In genomic region chr19:53450624-53451387, GRCm38 (mm10) we compare ENCODE assay signal across 12 mouse cellular contexts.
DNase-seq lines count a peak whose midpoint lies in the region; ATAC-seq lines count a peak whose summit lies in the region.
"Had no signal": no experiment of that assay in that cellular context is flagged by ENCODE, and none has a peak within 500 bp of the region (broad histone marks: within the 10 kb centered on the region; RNA-seq: fewer than 3 reads in every experiment).

No protein-coding gene starts in this region.

- H3K4me3 ChIP-seq in hindbrain, embryonic 10.5 days: no peak overlapping the region
- no peak overlapping the region for H3K4me3 ChIP-seq in hindbrain, embryonic 11.5 days (ENCODE audit: low read depth, low read length)
- no peak overlapping the region for H3K4me3 ChIP-seq in limb, embryonic 10.5 days
- H3K4me3 ChIP-seq: limb, embryonic 13.5 days had no signal

- intact Hi-C loops in left cerebral cortex, postnatal 25 days (cut with DNase I): no loop called here

- H3K9me3 ChIP-seq in hindbrain, embryonic 10.5 days: no peaks in the 10 kb centered on the region
- H3K9me3 ChIP-seq in hindbrain, embryonic 11.5 days (ENCODE audit: control insufficient read depth, low read length): no peaks in the 10 kb centered on the region
- H3K9me3 ChIP-seq in limb, embryonic 10.5 days (replicated peaks): no peaks in the 10 kb centered on the region
- H3K9me3 ChIP-seq: limb, embryonic 13.5 days had no signal

- H3K4me1 ChIP-seq in hindbrain, embryonic 10.5 days (replicated peaks): peaks cover 58% of the 10 kb centered on the region
- no peaks in the 10 kb centered on the region for H3K4me1 ChIP-seq in hindbrain, embryonic 11.5 days (replicated peaks; ENCODE audit: control insufficient read depth, insufficient read depth, low read length)
- H3K4me1 ChIP-seq in limb, embryonic 10.5 days: peaks cover 42% of the 10 kb centered on the region

- peak overlapping the region; percentile 3; the same call in 1 of the 2 replicates for H3K27ac ChIP-seq in hindbrain, embryonic 10.5 days
- H3K27ac ChIP-seq in hindbrain, embryonic 11.5 days (ENCODE audit: low read depth, low read length): no peak overlapping the region
- peak overlapping the region; percentile 15; the same call in 1 of the 2 replicates for H3K27ac ChIP-seq in limb, embryonic 10.5 days
- H3K27ac ChIP-seq: limb, embryonic 13.5 days had no signal

- DNase-seq in hindbrain, embryonic 10.5 days (ENCODE audit: low spot score): no peak
- DNase-seq in hindbrain, embryonic 11.5 days (ENCODE audit: low spot score): no peak
- DNase-seq in 3T3-L1 (ENCODE audit: low read depth, low spot score) (peak; percentile 76), R1 (ENCODE audit: low read depth, low spot score) (peak; percentile 29)
- no peak for DNase-seq in limb, embryonic 10.5 days (ENCODE audit: low spot score)
- no peak for DNase-seq in kidney, postnatal 36 days
- DNase-seq in right cerebral cortex, postnatal 14 days: no peak
- no peak for DNase-seq in left cerebral cortex, postnatal 25 days (ENCODE audit: low spot score in 2 of 2)
- DNase-seq: layer of hippocampus, adult 9-11 months; lung, postnatal 10 days; thymus, postnatal 25 days had no signal

- WGBS in hindbrain, embryonic 10.5 days: 73% methylated on average over 17 of the region's 17 CpGs
- 77% methylated on average over 16 of the region's 17 CpGs for WGBS in hindbrain, embryonic 11.5 days
- WGBS in limb, embryonic 10.5 days: 74% methylated on average over 17 of the region's 17 CpGs

- no peaks in the 10 kb centered on the region for H3K36me3 ChIP-seq in hindbrain, embryonic 10.5 days
- no peaks in the 10 kb centered on the region for H3K36me3 ChIP-seq in hindbrain, embryonic 11.5 days (ENCODE audit: control insufficient read depth, insufficient read depth, low read length)
- no peaks in the 10 kb centered on the region for H3K36me3 ChIP-seq in limb, embryonic 10.5 days
- H3K36me3 ChIP-seq: limb, embryonic 13.5 days had no signal

- no peak overlapping the region for H3K4me2 ChIP-seq in hindbrain, embryonic 11.5 days (replicated peaks; ENCODE audit: low read depth, low read length)
- H3K4me2 ChIP-seq: limb, embryonic 13.5 days had no signal

- ATAC-seq in hindbrain, embryonic 11.5 days (ENCODE audit: low FRiP score): no peak

- peaks cover 18% of the 10 kb centered on the region; the same call in 1 of the 2 replicates for H3K27me3 ChIP-seq in hindbrain, embryonic 10.5 days (ENCODE audit: insufficient read depth, poor library complexity, severe bottlenecking)
- no peaks in the 10 kb centered on the region for H3K27me3 ChIP-seq in hindbrain, embryonic 11.5 days (ENCODE audit: control insufficient read depth, insufficient read depth, low read length)
- H3K27me3 ChIP-seq in limb, embryonic 10.5 days (ENCODE audit: low read depth, poor library complexity, severe bottlenecking): peaks cover 15% of the 10 kb centered on the region; the same call in 1 of the 2 replicates

- H3K9ac ChIP-seq in hindbrain, embryonic 11.5 days (ENCODE audit: low read depth, low read length): no peak overlapping the region
- H3K9ac ChIP-seq: limb, embryonic 13.5 days had no signal

Comparison
In these comparisons a context has a peak if more than half of its experiments do, and no peak if none do; other contexts are left out.
1. DNase-seq: peak in 3T3-L1 (single experiment) and R1 (single experiment); none in hindbrain, embryonic 10.5 days (single experiment), hindbrain, embryonic 11.5 days (single experiment), limb, embryonic 10.5 days (single experiment), kidney, postnatal 36 days (0 of 2), right cerebral cortex, postnatal 14 days (single experiment) and left cerebral cortex, postnatal 25 days (0 of 2).